Mouse (Mus musculus) intestine, embryonic 15.5 days (tissue): ENCODE measurements around the gene 4930404H24Rik. TPM values are rescaled to one million over a fixed set of nuclear protein-coding genes. Genes with fewer than 3 reads are reported as not detected.

ENCODE experiments used
- ATAC-seq: fragments of 200-750 bp; cut with Nextera tagmentation; 2 replicates; pipeline ENCODE4 v1.8.0; 2017; ENCODE audit warnings: moderate TSS enrichment, moderate library complexity
- H3K27ac ChIP-seq: fragments of 300-500 bp; sonication (generic); 2 replicates; pipeline ENCODE4 v1.5.1; 2015; ENCODE audit warnings: mild to moderate bottlenecking, inconsistent platforms
- H3K27me3 ChIP-seq: fragments of 300-500 bp; sonication (generic); replicated peaks from 2 replicates; pipeline ENCODE4 v1.6.1; 2015; ENCODE audit warnings: inconsistent platforms
- H3K36me3 ChIP-seq: fragments of 300-500 bp; sonication (generic); 2 replicates; pipeline ENCODE4 v1.6.1; 2015; ENCODE audit warnings: inconsistent platforms
- H3K4me1 ChIP-seq: fragments of 300-500 bp; sonication (generic); replicated peaks from 2 replicates; pipeline ENCODE4 v1.6.1; 2015; ENCODE audit warnings: inconsistent platforms
- H3K4me2 ChIP-seq: fragments of 300-500 bp; sonication (generic); replicated peaks from 2 replicates; pipeline ENCODE4 v1.6.1; 2015; ENCODE audit warnings: mild to moderate bottlenecking, inconsistent platforms
- H3K4me3 ChIP-seq: fragments of 300-500 bp; sonication (generic); replicated peaks from 2 replicates; pipeline ENCODE4 v1.5.1; 2015; ENCODE audit warnings: inconsistent platforms
- H3K9ac ChIP-seq: fragments of 300-500 bp; sonication (generic); 2 replicates; pipeline ENCODE4 v1.6.1; 2015; ENCODE audit warnings: inconsistent platforms
- H3K9me3 ChIP-seq: fragments of 300-500 bp; sonication (generic); 2 replicates; pipeline ENCODE4 v1.6.1; 2016; ENCODE audit warnings: inconsistent platforms
- WGBS: fragments of 180-500 bp; shearing (Covaris S2); methylation state at CpG from one replicate; pipeline ENCODE4 v1.1.7; 2015; 5-methylcytosine and 5-hydroxymethylcytosine counted together
- polyA plus RNA-seq: library from polyadenylated mRNA; unstranded; fragments of >200 nt; fragmentation: Nextera tagmentation; extraction: Ambion mirVana; gene quantifications from 2 replicates; pipeline ENCODE4 v1.2.1, GENCODE M21; 2015

Gene 4930404H24Rik
- polyA plus RNA-seq, 1 experiment from 2014 or later, result not detected

GRCm38 (mm10) chr2:153529365-153529781 is 36.8 kb downstream of the 4930404H24Rik start:
- 0 out of 2 replicates have a peak, but pooled peaks have one; percentile 1 for ATAC-seq

DNA sequence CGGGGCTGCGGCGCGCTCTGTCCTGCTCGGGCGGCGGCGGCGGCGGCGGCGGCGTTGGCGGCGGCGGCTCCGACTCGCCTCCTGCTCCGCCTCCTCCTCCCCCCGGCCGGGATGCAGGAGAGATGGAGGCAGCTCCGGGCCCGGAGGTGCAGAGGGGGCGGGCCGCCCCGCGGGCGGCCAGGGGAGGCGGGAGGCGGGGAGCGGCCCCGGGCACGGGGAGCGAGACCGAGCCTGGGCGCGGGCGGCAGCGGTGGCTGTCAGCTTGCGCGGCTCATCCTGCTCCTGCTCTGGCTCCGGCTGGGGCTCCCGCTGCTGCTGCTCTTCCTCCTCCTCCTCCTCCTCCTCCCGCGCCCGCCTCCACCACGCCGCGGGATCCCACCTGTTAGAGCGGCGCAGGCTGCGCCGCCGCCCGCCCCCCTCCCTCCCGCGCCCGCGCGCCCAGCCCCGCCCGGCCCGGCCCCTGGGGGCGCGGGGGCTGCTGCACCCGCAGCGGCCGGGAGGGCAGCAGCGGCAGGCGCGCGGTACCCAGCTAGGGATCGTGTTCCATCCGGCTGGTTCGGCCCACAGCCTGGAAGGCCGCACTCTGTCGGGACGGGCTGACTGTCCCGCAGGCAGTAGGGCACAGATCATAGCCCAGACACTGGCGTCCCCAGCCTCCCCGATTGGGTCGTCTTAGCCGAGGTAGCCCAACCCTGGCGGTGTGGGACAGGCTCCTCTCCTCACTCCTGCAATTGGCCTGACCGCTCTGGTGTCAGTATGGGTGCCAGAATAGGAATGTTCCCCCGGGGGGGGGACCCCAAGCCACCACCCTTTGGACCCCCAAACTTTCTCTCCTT is 37.6 kb downstream of the 4930404H24Rik start, which contains the start of gene Nol4l:
TSS of gene Nol4l (minus strand) at position 41 of the 836 bp plus-strand sequence.
- H3K36me3 ChIP-seq, result no peaks in the 10 kb centered on the region
- peak within 1 kb of the TSS; percentile 79 for H3K27ac ChIP-seq
- no peaks in the 10 kb centered on the region for H3K9me3 ChIP-seq
- peaks cover 3% of the 10 kb centered on the region; the same call in 1 of the 2 replicates for H3K27me3 ChIP-seq
- H3K4me1 ChIP-seq, result peaks cover 39% of the 10 kb centered on the region
- H3K4me3 ChIP-seq, result peak within 1 kb of the TSS; percentile 76
- peak within 1 kb of the TSS; percentile 67 for H3K9ac ChIP-seq
- ATAC-seq, result peak; percentile 5
- H3K4me2 ChIP-seq, result peak within 1 kb of the TSS; percentile 98
- 4% methylated on average over 36 of the region's 86 CpGs for WGBS

More at GRCm38 (mm10) chr2:153529365-153529781, 36.8 kb downstream of the 4930404H24Rik start:
- Histone ChIP-seq H3K36me3 (no peaks in the 10 kb centered on the region), H3K9ac (peak overlapping the region; percentile 67), H3K9me3 (no peaks in the 10 kb centered on the region), H3K4me2 (peak overlapping the region; percentile 98), H3K4me3 (peak overlapping the region; percentile 76), H3K4me1 (peaks cover 41% of the 10 kb centered on the region), H3K27ac (peak overlapping the region; percentile 79), H3K27me3 (peaks cover 3% of the 10 kb centered on the region; the same call in 1 of the 2 replicates)
- WGBS, result under 1% methylated on average over 49 of the region's 53 CpGs

DNA sequence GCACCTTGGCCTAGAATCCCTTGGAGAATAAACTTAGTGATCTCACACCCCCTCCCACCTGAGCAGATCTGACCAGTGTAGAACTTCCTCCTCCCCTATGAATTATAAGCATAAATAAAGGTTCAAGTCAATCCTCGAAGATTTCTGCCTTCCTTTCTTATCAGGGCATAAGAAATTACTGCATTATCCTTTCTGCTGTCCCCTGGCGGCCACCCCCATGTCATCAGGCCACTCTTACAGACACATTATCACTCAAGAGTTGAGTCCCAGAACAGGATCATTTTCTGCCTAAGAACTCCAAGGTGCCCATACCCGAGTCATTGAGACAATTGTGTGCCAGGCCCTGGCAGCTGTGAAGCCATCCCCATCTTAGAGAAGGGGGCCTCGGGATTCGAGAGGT is 38.4 kb downstream of the 4930404H24Rik start:
- Histone ChIP-seq H3K9me3 (no peaks in the 10 kb centered on the region), H3K4me2 (0 out of 2 replicates have a peak overlapping the region, but pooled peaks have one; percentile 98), H3K4me1 (peaks cover 31% of the 10 kb centered on the region), H3K9ac (0 out of 2 replicates have a peak overlapping the region, but pooled peaks have one; percentile 67), H3K27me3 (peaks cover 3% of the 10 kb centered on the region; the same call in 1 of the 2 replicates), H3K4me3 (0 out of 2 replicates have a peak overlapping the region, but pooled peaks have one; percentile 76), H3K36me3 (no peaks in the 10 kb centered on the region), H3K27ac (no peak overlapping the region)
- no peak for ATAC-seq
- 58% methylated on average over 5 of the region's 5 CpGs for WGBS

DNA sequence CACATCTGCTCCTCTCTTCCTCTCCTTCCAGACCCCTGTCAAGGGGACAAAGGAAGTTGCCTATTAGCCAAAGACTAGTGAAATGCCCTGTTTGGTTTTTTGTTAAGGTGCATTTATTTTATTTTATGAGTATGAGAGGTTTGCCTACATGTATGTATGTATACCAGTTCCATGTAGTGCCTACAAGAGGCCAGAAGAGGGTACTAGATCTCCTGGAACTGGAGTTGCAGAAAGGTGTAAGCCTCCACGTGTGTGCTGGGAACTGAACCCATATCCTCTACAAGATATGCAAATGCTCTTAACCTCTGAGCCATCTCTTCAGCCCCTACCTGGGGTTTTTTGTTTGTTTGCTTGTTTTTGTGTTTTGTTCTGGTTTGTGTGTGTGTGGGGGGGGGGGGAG is 41.4 kb downstream of the 4930404H24Rik start:
- H3K4me3 ChIP-seq, result no peak overlapping the region
- H3K4me1 ChIP-seq, result peaks cover 9% of the 10 kb centered on the region
- no peak overlapping the region for H3K27ac ChIP-seq
- no peak overlapping the region for H3K4me2 ChIP-seq
- WGBS, result 78% methylated on average over 1 of the region's 1 CpGs
- no peak for ATAC-seq
- H3K9me3 ChIP-seq, result no peaks in the 10 kb centered on the region
- no peak overlapping the region for H3K9ac ChIP-seq
- H3K27me3 ChIP-seq, result peaks cover 3% of the 10 kb centered on the region; the same call in 1 of the 2 replicates
- no peaks in the 10 kb centered on the region for H3K36me3 ChIP-seq

- 86% methylated on average over 3 of the region's 3 CpGs for WGBS
- no peak overlapping the region for H3K27ac ChIP-seq
- no peaks in the 10 kb centered on the region for H3K36me3 ChIP-seq
Observed at GRCm38 (mm10) chr2:153538898-153539297, 46.3 kb downstream of the 4930404H24Rik start.

DNA sequence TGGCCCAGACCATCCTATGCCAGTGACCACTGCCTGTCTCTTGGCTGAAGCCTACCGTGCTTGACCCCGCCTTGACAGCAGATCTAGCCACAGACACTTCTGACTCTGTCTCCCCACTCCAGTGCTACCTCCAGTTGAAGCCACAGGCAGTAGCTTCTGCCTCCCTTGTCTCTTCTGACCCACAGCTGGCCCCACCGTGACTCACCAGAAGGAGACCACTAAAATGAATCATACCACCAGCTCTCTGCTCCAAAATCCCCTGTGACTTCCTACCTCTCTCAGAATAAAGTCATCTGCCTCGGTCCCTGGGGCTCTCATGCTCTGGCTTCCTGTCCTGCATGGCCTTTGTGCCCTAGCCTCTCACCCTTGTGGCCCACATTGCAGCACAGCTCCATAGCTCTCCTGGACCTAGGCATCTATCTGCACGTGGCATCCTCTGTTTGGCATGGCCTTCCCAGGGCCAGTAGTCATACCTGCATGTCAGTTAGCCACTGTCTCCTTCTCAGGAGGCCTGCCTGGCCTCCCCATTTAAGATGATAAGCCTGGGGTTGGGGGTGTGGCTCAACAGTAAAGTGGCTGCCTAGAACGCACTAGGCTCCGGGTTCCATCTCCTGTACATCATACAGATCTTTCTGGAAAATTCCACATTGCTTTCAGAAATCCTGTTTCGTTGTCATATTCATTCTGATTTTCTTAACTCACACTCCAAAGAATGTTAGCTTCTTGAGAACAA is 50.5 kb downstream of the 4930404H24Rik start:
- Histone ChIP-seq H3K4me1 (peaks cover 11% of the 10 kb centered on the region), H3K9me3 (no peaks in the 10 kb centered on the region)

More at GRCm38 (mm10) chr2:153538898-153539297, 46.3 kb downstream of the 4930404H24Rik start:
- Histone ChIP-seq H3K9me3 (no peaks in the 10 kb centered on the region), H3K4me3 (no peak overlapping the region), H3K27me3 (no peaks in the 10 kb centered on the region), H3K9ac (no peak overlapping the region), H3K4me2 (no peak overlapping the region), H3K4me1 (no peaks in the 10 kb centered on the region)
- no peak for ATAC-seq

More for the DNA sequence above, 50.5 kb downstream of the 4930404H24Rik start:
- no peaks in the 10 kb centered on the region for H3K36me3 ChIP-seq
- no peak overlapping the region for H3K9ac ChIP-seq
- no peak overlapping the region for H3K27ac ChIP-seq
- no peaks in the 10 kb centered on the region for H3K27me3 ChIP-seq
- WGBS, result 82% methylated on average over 8 of the region's 8 CpGs
- no peak overlapping the region for H3K4me2 ChIP-seq
- H3K4me3 ChIP-seq, result no peak overlapping the region
- no peak for ATAC-seq

Other genes starting within 250 kb of the 4930404H24Rik start
- gene Kif3b, start 201.4 kb upstream of the 4930404H24Rik start, polyA plus RNA-seq, result 7.1 and 7.7 TPM in 2 replicates
- 12.4 and 13.5 TPM in 2 replicates for gene Asxl1, start 147.0 kb upstream of the 4930404H24Rik start, polyA plus RNA-seq
- 25.6 and 27.1 TPM in 2 replicates for gene Nol4l, start 37.2 kb downstream of the 4930404H24Rik start, polyA plus RNA-seq
- gene Commd7, start 140.0 kb downstream of the 4930404H24Rik start, polyA plus RNA-seq, result 81.2 and 82.1 TPM in 2 replicates
- gene Dnmt3b, start 156.7 kb downstream of the 4930404H24Rik start, polyA plus RNA-seq, result 8.1 and 8.6 TPM in 2 replicates
- gene Dnmt3c, start 203.9 kb downstream of the 4930404H24Rik start, polyA plus RNA-seq, result 0.09 TPM in 1 of 2 replicates, not detected in the other
- 216 and 268 TPM in 2 replicates for gene Mapre1, start 248.5 kb downstream of the 4930404H24Rik start, polyA plus RNA-seq